Mouse (Mus musculus) spleen, postnatal 10 days (tissue): Measurements from ENCODE around the gene Pcsk6.

Source experiments
- DNase-seq, 2 experiments: peaks; one replicate each; pipeline ENCODE4 v3.0.0; 2021 to 2022; ENCODE audit warnings: low spot score in 2 of 2

The Pcsk6 gene

GRCm38 (mm10) chr7:65880666-65881289 is 19.2 kb downstream of the Pcsk6 start:
- DNase-seq, result no peak

- DNase-seq, result peak; percentile 46 to 74
These were observed 19.8 kb downstream of the Pcsk6 start for GRCm38 (mm10) chr7:65881290-65881688.

- DNase-seq, result no peak
These were observed 23.4 kb downstream of the Pcsk6 start for GRCm38 (mm10) chr7:65884928-65885327.

GRCm38 (mm10) chr7:65885819-65886218 is 24.3 kb downstream of the Pcsk6 start:
- no peak for DNase-seq

- DNase-seq, result no peak
These were observed 30.3 kb downstream of the Pcsk6 start for GRCm38 (mm10) chr7:65891831-65892230.

GRCm38 (mm10) chr7:65892264-65892828 is 30.8 kb downstream of the Pcsk6 start:
- no peak for DNase-seq

GRCm38 (mm10) chr7:65893546-65893945 is 32.0 kb downstream of the Pcsk6 start:
- no peak for DNase-seq

- no peak for DNase-seq
These were observed 33.7 kb downstream of the Pcsk6 start for GRCm38 (mm10) chr7:65895262-65895661.

- no peak for DNase-seq
These were observed 39.7 kb downstream of the Pcsk6 start for GRCm38 (mm10) chr7:65901231-65901630.

- peak in 1 of 2 experiments; percentile 39 for DNase-seq
These were observed 41.1 kb downstream of the Pcsk6 start for GRCm38 (mm10) chr7:65902471-65903180.

- no peak for DNase-seq
These were observed 41.9 kb downstream of the Pcsk6 start for GRCm38 (mm10) chr7:65903456-65903855.

- no peak for DNase-seq
These were observed 45.2 kb downstream of the Pcsk6 start for GRCm38 (mm10) chr7:65906528-65907272.

- no peak for DNase-seq
These were observed 48.0 kb downstream of the Pcsk6 start for GRCm38 (mm10) chr7:65909343-65910127.

GRCm38 (mm10) chr7:65913088-65913610 is 51.6 kb downstream of the Pcsk6 start:
- DNase-seq, result no peak

- no peak for DNase-seq
These were observed 53.3 kb downstream of the Pcsk6 start for GRCm38 (mm10) chr7:65914761-65915301.

GRCm38 (mm10) chr7:65915821-65916220 is 54.3 kb downstream of the Pcsk6 start:
- DNase-seq, result no peak

GRCm38 (mm10) chr7:65916566-65916965 is 55.0 kb downstream of the Pcsk6 start:
- DNase-seq, result no peak

- DNase-seq, result no peak
These were observed 56.9 kb downstream of the Pcsk6 start for GRCm38 (mm10) chr7:65918431-65918830.

- DNase-seq, result no peak
These were observed 67.9 kb downstream of the Pcsk6 start for GRCm38 (mm10) chr7:65929398-65929797.

- DNase-seq, result no peak
These were observed 68.9 kb downstream of the Pcsk6 start for GRCm38 (mm10) chr7:65930478-65930877.
